Comparison of ENCODE assay signal across 18 mouse cellular contexts in the genomic region with DNA sequence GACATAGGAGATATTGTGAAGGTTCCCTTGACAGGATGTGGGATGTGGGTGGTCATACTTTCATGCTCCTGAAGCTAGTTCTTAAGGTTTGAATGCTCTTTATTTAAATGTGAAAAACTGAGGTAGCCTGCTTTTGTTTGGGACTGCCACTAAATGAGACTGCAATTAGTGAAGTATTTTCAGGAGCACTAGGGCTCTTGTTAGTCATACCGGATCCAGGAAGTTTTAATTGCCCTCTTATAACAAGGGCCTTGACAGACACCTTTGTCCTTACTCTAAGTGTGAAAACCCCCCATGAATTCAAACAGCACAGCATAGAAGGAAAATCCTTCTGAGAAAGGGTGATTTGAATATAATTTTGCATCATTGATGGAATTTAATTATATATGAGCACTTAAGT.
"Had no signal": no experiment of that assay in that cellular context is flagged by ENCODE, and none has a peak within 500 bp of the region (broad histone marks: within the 10 kb centered on the region; RNA-seq: fewer than 3 reads in every experiment).

No protein-coding gene starts in this region.

- DNase-seq: kidney, postnatal 10 days; kidney, postnatal 36 days; layer of hippocampus, postnatal 36 days; liver, embryonic 13.5 days; lung, adult 2 months; lung, postnatal 14 days; lung, postnatal 4 days; retina, postnatal 1 day; right cerebral cortex, postnatal 25 days; spleen, adult 18-20 months; thymus, adult 18-20 months; thymus, postnatal 4 days had no signal

- H3K27ac ChIP-seq: kidney, embryonic 15.5 days; left cerebral cortex, adult 2 months; liver, embryonic 13.5 days; midbrain, embryonic 13.5 days; neural tube, embryonic 13.5 days had no signal

- H3K4me2 ChIP-seq: kidney, embryonic 15.5 days; liver, embryonic 13.5 days; midbrain, embryonic 13.5 days; neural tube, embryonic 13.5 days had no signal

- H3K9me3 ChIP-seq: kidney, embryonic 15.5 days; liver, embryonic 13.5 days; midbrain, embryonic 13.5 days; neural tube, embryonic 13.5 days had no signal

- H3K9ac ChIP-seq: kidney, embryonic 15.5 days; liver, embryonic 13.5 days; midbrain, embryonic 13.5 days; neural tube, embryonic 13.5 days had no signal

- ATAC-seq: midbrain, embryonic 13.5 days; midbrain, embryonic 16.5 days had no signal

- H3K36me3 ChIP-seq: kidney, embryonic 15.5 days; liver, embryonic 13.5 days; midbrain, embryonic 13.5 days; neural tube, embryonic 13.5 days had no signal

- H3K4me3 ChIP-seq: kidney, embryonic 15.5 days; left cerebral cortex, adult 2 months; liver, embryonic 13.5 days; midbrain, embryonic 13.5 days; myocyte; neural tube, embryonic 13.5 days had no signal

- H3K4me1 ChIP-seq: kidney, embryonic 15.5 days; liver, embryonic 13.5 days; midbrain, embryonic 13.5 days; neural tube, embryonic 13.5 days had no signal

- H3K27me3 ChIP-seq: kidney, embryonic 15.5 days; liver, embryonic 13.5 days; midbrain, embryonic 13.5 days; neural tube, embryonic 13.5 days had no signal
